In the genomic region with DNA sequence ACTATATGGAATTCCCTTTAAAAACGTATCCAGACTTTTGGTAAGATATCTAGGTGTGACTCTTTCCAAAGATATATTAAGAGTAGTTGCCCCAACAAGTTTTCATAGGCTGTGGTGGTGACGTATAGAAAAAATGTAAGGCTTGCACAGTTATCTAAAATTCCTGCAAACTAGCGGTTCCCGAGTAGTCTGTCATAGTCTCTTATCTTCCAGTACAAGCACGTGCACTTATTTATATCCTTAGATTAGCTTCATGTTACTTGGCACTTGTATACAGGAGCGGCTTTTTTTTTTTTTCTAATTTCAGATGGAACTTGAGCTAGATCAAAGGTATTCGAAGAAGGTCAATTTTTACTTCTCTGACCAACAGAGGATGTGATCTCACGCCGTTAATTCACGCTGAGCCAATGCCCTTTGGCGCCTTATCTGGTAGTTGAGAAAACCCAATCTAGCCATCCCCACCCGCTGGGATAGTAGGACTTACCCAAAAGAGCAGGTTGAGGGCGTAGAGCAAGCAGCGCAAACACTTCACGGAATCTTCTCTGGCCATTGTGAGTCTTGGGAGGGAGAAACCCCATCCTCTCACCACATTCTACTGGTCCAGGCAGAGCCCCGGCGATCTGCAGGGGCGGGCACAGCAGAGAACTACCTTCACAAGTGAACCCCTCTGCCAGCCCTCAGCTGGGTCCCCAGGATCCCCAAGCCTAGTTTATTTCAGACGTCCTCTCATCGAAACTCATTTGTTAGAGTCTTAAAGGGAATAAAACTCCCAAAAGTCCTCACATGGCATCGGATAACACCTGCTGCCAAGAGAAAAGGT, we compare ENCODE assay signal across 8 mouse cellular contexts. TPM values are rescaled to one million over a fixed set of nuclear protein-coding genes. Genes with fewer than 3 reads are reported as not detected.
DNase-seq lines count a peak whose midpoint lies in the region; ATAC-seq and TF ChIP-seq lines count a peak whose summit lies in the region.

No protein-coding gene starts in this region.

- peaks cover 10% of the 10 kb centered on the region for H3K4me1 ChIP-seq in embryonic facial prominence, embryonic 13.5 days
- 0 out of 2 replicates have a peak, but pooled peaks cover 4% of the 10 kb centered on the region for H3K4me1 ChIP-seq in hindbrain, embryonic 11.5 days (replicated peaks; ENCODE audit: control insufficient read depth, insufficient read depth, low read length)
- H3K4me1 ChIP-seq in limb, embryonic 14.5 days (ENCODE audit: control insufficient read depth, insufficient read depth, low read length) = peaks cover 8% of the 10 kb centered on the region; the same call in 1 of the 2 replicates
- peaks cover 11% of the 10 kb centered on the region for H3K4me1 ChIP-seq in neural tube, embryonic 12.5 days

- peak overlapping the region; percentile 88 for H3K9ac ChIP-seq in embryonic facial prominence, embryonic 13.5 days
- H3K9ac ChIP-seq in hindbrain, embryonic 11.5 days (ENCODE audit: low read depth, low read length) = peak overlapping the region; percentile 90
- H3K9ac ChIP-seq in limb, embryonic 14.5 days (ENCODE audit: low read depth, low read length, severe bottlenecking) = peak overlapping the region; percentile 87
- H3K9ac ChIP-seq in neural tube, embryonic 12.5 days = peak overlapping the region; percentile 80

- 0 out of 2 replicates have a peak overlapping the region, but pooled peaks have one; percentile 69 for H3K27ac ChIP-seq in embryonic facial prominence, embryonic 13.5 days
- H3K27ac ChIP-seq in hindbrain, embryonic 11.5 days (ENCODE audit: low read depth, low read length) = peak overlapping the region; percentile 86; the same call in 1 of the 2 replicates
- no peak overlapping the region for H3K27ac ChIP-seq in limb, embryonic 14.5 days (replicated peaks; ENCODE audit: low read depth, low read length)
- H3K27ac ChIP-seq in neural tube, embryonic 12.5 days = no peak overlapping the region

- no peaks in the 10 kb centered on the region for H3K9me3 ChIP-seq in embryonic facial prominence, embryonic 13.5 days
- H3K9me3 ChIP-seq in hindbrain, embryonic 11.5 days (ENCODE audit: control insufficient read depth, low read length) = no peaks in the 10 kb centered on the region
- H3K9me3 ChIP-seq in limb, embryonic 14.5 days (ENCODE audit: control insufficient read depth, low read length) = no peaks in the 10 kb centered on the region
- no peaks in the 10 kb centered on the region for H3K9me3 ChIP-seq in neural tube, embryonic 12.5 days

- no peak; the same call in 1 of the 2 replicates for ATAC-seq in embryonic facial prominence, embryonic 13.5 days (ENCODE audit: insufficient number of reproducible peaks, insufficient read depth, low FRiP score, low TSS enrichment, low read depth)
- ATAC-seq in hindbrain, embryonic 11.5 days (ENCODE audit: low FRiP score) = peak; percentile 39
- peak; percentile 7; the same call in 1 of the 2 replicates for ATAC-seq in limb, embryonic 14.5 days (ENCODE audit: low FRiP score, low read depth)
- ATAC-seq in neural tube, embryonic 12.5 days (ENCODE audit: low FRiP score, low read depth) = peak; percentile 27

- peak; percentile 40 for DNase-seq in embryo, embryonic 10 days (ENCODE audit: low spot score)
- DNase-seq in embryo, embryonic 9.5 days (ENCODE audit: extremely low spot score) = no peak
- DNase-seq in hindbrain, embryonic 11.5 days (ENCODE audit: low spot score) = no peak
- no peak for DNase-seq in limb, embryonic 14.5 days (ENCODE audit: low spot score)
- DNase-seq in layer of hippocampus, postnatal 14 days (ENCODE audit: low spot score in 2 of 2) = no peak
- no peak for DNase-seq in spleen, postnatal 10 days (ENCODE audit: low spot score in 2 of 2)

- peak overlapping the region; percentile 79 for H3K4me3 ChIP-seq in embryonic facial prominence, embryonic 13.5 days
- peak overlapping the region; percentile 79 for H3K4me3 ChIP-seq in hindbrain, embryonic 11.5 days (ENCODE audit: low read depth, low read length)
- H3K4me3 ChIP-seq in limb, embryonic 14.5 days (replicated peaks; ENCODE audit: low read length) = peak overlapping the region; percentile 61
- H3K4me3 ChIP-seq in neural tube, embryonic 12.5 days = peak overlapping the region; percentile 78

- peak overlapping the region; percentile 78 for H3K4me2 ChIP-seq in embryonic facial prominence, embryonic 13.5 days
- H3K4me2 ChIP-seq in hindbrain, embryonic 11.5 days (replicated peaks; ENCODE audit: low read depth, low read length) = peak overlapping the region; percentile 76
- peak overlapping the region; percentile 78 for H3K4me2 ChIP-seq in limb, embryonic 14.5 days (replicated peaks; ENCODE audit: low read depth, low read length, severe bottlenecking)
- peak overlapping the region; percentile 74 for H3K4me2 ChIP-seq in neural tube, embryonic 12.5 days (replicated peaks)

- WGBS in embryonic facial prominence, embryonic 13.5 days = 20% methylated on average over 21 of the region's 21 CpGs
- 28% methylated on average over 21 of the region's 21 CpGs for WGBS in hindbrain, embryonic 11.5 days
- WGBS in limb, embryonic 14.5 days = 27% methylated on average over 21 of the region's 21 CpGs
- WGBS in neural tube, embryonic 12.5 days = 26% methylated on average over 21 of the region's 21 CpGs

- no peaks in the 10 kb centered on the region for H3K27me3 ChIP-seq in embryonic facial prominence, embryonic 13.5 days
- no peaks in the 10 kb centered on the region for H3K27me3 ChIP-seq in hindbrain, embryonic 11.5 days (ENCODE audit: control insufficient read depth, insufficient read depth, low read length)
- H3K27me3 ChIP-seq in limb, embryonic 14.5 days (ENCODE audit: control insufficient read depth, insufficient read depth, low read length) = no peaks in the 10 kb centered on the region
- H3K27me3 ChIP-seq in neural tube, embryonic 12.5 days (replicated peaks) = no peaks in the 10 kb centered on the region

- no peak for TF ChIP-seq POLR2A in limb, embryonic 14.5 days (IDR thresholded peaks at IDR 0.05; ENCODE audit: borderline replicate concordance, extremely low read depth, insufficient read depth, insufficient read length)

- peaks cover 6% of the 10 kb centered on the region; the same call in 1 of the 2 replicates for H3K36me3 ChIP-seq in embryonic facial prominence, embryonic 13.5 days
- H3K36me3 ChIP-seq in hindbrain, embryonic 11.5 days (ENCODE audit: control insufficient read depth, insufficient read depth, low read length) = no peaks in the 10 kb centered on the region
- peaks cover 6% of the 10 kb centered on the region for H3K36me3 ChIP-seq in limb, embryonic 14.5 days (ENCODE audit: control insufficient read depth, insufficient read depth, low read length)
- peaks cover 12% of the 10 kb centered on the region; the same call in 1 of the 2 replicates for H3K36me3 ChIP-seq in neural tube, embryonic 12.5 days

RNA-seq across cellular contexts. Expression of a gene that starts 1.6 kb away (rescaled TPM):
- polyA plus RNA-seq in embryonic facial prominence, embryonic 13.5 days (2015; fragmentation: Nextera tagmentation; extraction: Ambion mirVana) = 31.5 and 42.2 TPM in 2 replicates
- 64.0 and 70.5 TPM in 2 replicates for polyA plus RNA-seq in hindbrain, embryonic 11.5 days (2014; fragmentation: Nextera tagmentation; extraction: Ambion mirVana)
- 10.2 and 10.5 TPM in 2 replicates for polyA plus RNA-seq in limb, embryonic 14.5 days (2012; rRNA removed)
- polyA plus RNA-seq in limb, embryonic 14.5 days (2014; fragmentation: Nextera tagmentation; extraction: Ambion mirVana) = 34.0 and 39.6 TPM in 2 replicates
- 62.2 and 63.0 TPM in 2 replicates for polyA plus RNA-seq in neural tube, embryonic 12.5 days (2016; fragmentation: Nextera tagmentation; extraction: Ambion mirVana)
- total RNA-seq in layer of hippocampus, postnatal 14 days (2021) = 10 to 100 TPM; 32.8 TPM

Comparison
In these comparisons a context has a peak if more than half of its experiments do, and no peak if none do; other contexts are left out.
1. H3K27ac ChIP-seq: peak in embryonic facial prominence, embryonic 13.5 days (single experiment) and hindbrain, embryonic 11.5 days (single experiment); none in limb, embryonic 14.5 days (single experiment) and neural tube, embryonic 12.5 days (single experiment).
2. Peak in every context shown above with its lines, with median percentiles within 50 percentile points of each other: H3K4me2 ChIP-seq, H3K4me3 ChIP-seq and H3K9ac ChIP-seq.